Mouse (Mus musculus): ENCODE results near the gene Cdh22. TPM values are rescaled to one million over a fixed set of nuclear protein-coding genes. Genes with fewer than 3 reads are reported as not detected.

The Cdh22 gene
- polyA plus RNA-seq, 1 experiment from 2014 or later: not detected

- no peaks in the 10 kb centered on the region for H3K4me1 ChIP-seq (ENCODE audit: control insufficient read depth, low read depth, low read length)
- no peak overlapping the region for H3K9ac ChIP-seq (ENCODE audit: low read depth, low read length)
- ATAC-seq (ENCODE audit: low read depth): no peak
- WGBS (ENCODE audit: insufficient replicate concordance): 25% methylated on average over 7 of the region's 7 CpGs
- H3K27me3 ChIP-seq (ENCODE audit: control insufficient read depth, insufficient read depth, low read depth, low read length): peaks cover 67% of the 10 kb centered on the region
- no peak overlapping the region for H3K27ac ChIP-seq (ENCODE audit: low read length)
- no peak overlapping the region for H3K4me2 ChIP-seq (ENCODE audit: low read depth, low read length)
- no peak overlapping the region for H3K4me3 ChIP-seq (ENCODE audit: low read depth, low read length)
- no peaks in the 10 kb centered on the region for H3K36me3 ChIP-seq (ENCODE audit: control insufficient read depth, insufficient read depth)
- H3K9me3 ChIP-seq (replicated peaks; ENCODE audit: control insufficient read depth, low read length): no peaks in the 10 kb centered on the region
These were observed 7.1 kb upstream of the Cdh22 start for GRCm38 (mm10) chr2:165241786-165242185.

- WGBS (ENCODE audit: insufficient replicate concordance): 22% methylated on average over 8 of the region's 8 CpGs
- Histone ChIP-seq H3K9me3 (replicated peaks; ENCODE audit: control insufficient read depth, low read length) (no peaks in the 10 kb centered on the region), H3K4me1 (ENCODE audit: control insufficient read depth, low read depth, low read length) (no peaks in the 10 kb centered on the region), H3K36me3 (ENCODE audit: control insufficient read depth, insufficient read depth) (no peaks in the 10 kb centered on the region), H3K4me2 (ENCODE audit: low read depth, low read length) (no peak overlapping the region), H3K27me3 (ENCODE audit: control insufficient read depth, insufficient read depth, low read depth, low read length) (peaks cover 73% of the 10 kb centered on the region), H3K27ac (ENCODE audit: low read length) (no peak overlapping the region), H3K9ac (ENCODE audit: low read depth, low read length) (no peak overlapping the region), H3K4me3 (ENCODE audit: low read depth, low read length) (no peak overlapping the region)
- ATAC-seq (ENCODE audit: low read depth): no peak
These were observed 5.7 kb upstream of the Cdh22 start for GRCm38 (mm10) chr2:165240371-165240770.

GRCm38 (mm10) chr2:165239533-165240144 lies 5.0 kb upstream of the Cdh22 start:
- no peaks in the 10 kb centered on the region for H3K4me1 ChIP-seq (ENCODE audit: control insufficient read depth, low read depth, low read length)
- peaks cover 81% of the 10 kb centered on the region for H3K27me3 ChIP-seq (ENCODE audit: control insufficient read depth, insufficient read depth, low read depth, low read length)
- 6% methylated on average over 15 of the region's 15 CpGs for WGBS (ENCODE audit: insufficient replicate concordance)
- no peak overlapping the region for H3K27ac ChIP-seq (ENCODE audit: low read length)
- H3K4me2 ChIP-seq (ENCODE audit: low read depth, low read length): no peak overlapping the region
- no peak overlapping the region for H3K9ac ChIP-seq (ENCODE audit: low read depth, low read length)
- H3K9me3 ChIP-seq (replicated peaks; ENCODE audit: control insufficient read depth, low read length): no peaks in the 10 kb centered on the region
- H3K36me3 ChIP-seq (ENCODE audit: control insufficient read depth, insufficient read depth): no peaks in the 10 kb centered on the region
- H3K4me3 ChIP-seq (ENCODE audit: low read depth, low read length): no peak overlapping the region
- ATAC-seq (ENCODE audit: low read depth): no peak

- H3K27me3 ChIP-seq (ENCODE audit: control insufficient read depth, insufficient read depth, low read depth, low read length): peaks cover 86% of the 10 kb centered on the region
- H3K4me3 ChIP-seq (ENCODE audit: low read depth, low read length): no peak overlapping the region
- no peaks in the 10 kb centered on the region for H3K36me3 ChIP-seq (ENCODE audit: control insufficient read depth, insufficient read depth)
- WGBS (ENCODE audit: insufficient replicate concordance): 13% methylated on average over 12 of the region's 12 CpGs
- no peaks in the 10 kb centered on the region for H3K9me3 ChIP-seq (replicated peaks; ENCODE audit: control insufficient read depth, low read length)
- no peak overlapping the region for H3K4me2 ChIP-seq (ENCODE audit: low read depth, low read length)
- no peak overlapping the region for H3K9ac ChIP-seq (ENCODE audit: low read depth, low read length)
- no peak for ATAC-seq (ENCODE audit: low read depth)
- H3K27ac ChIP-seq (ENCODE audit: low read length): no peak overlapping the region
- H3K4me1 ChIP-seq (ENCODE audit: control insufficient read depth, low read depth, low read length): no peaks in the 10 kb centered on the region; the same call in none of the 2 replicates
These were observed 3.9 kb upstream of the Cdh22 start for GRCm38 (mm10) chr2:165238416-165239145.

GRCm38 (mm10) chr2:165234291-165234612 lies 401 bp downstream of the Cdh22 start:
- Histone ChIP-seq H3K27me3 (ENCODE audit: control insufficient read depth, insufficient read depth, low read depth, low read length) (peaks cover 72% of the 10 kb centered on the region), H3K27ac (ENCODE audit: low read length) (no peak overlapping the region), H3K4me3 (ENCODE audit: low read depth, low read length) (peak overlapping the region; percentile 51), H3K4me2 (ENCODE audit: low read depth, low read length) (peak overlapping the region; percentile 64), H3K9ac (ENCODE audit: low read depth, low read length) (no peak overlapping the region), H3K9me3 (replicated peaks; ENCODE audit: control insufficient read depth, low read length) (no peaks in the 10 kb centered on the region), H3K4me1 (ENCODE audit: control insufficient read depth, low read depth, low read length) (no peaks in the 10 kb centered on the region; the same call in none of the 2 replicates), H3K36me3 (ENCODE audit: control insufficient read depth, insufficient read depth) (no peaks in the 10 kb centered on the region)
- WGBS (ENCODE audit: insufficient replicate concordance): under 1% methylated on average over 23 of the region's 41 CpGs
- peak; percentile 5; the same call in 1 of the 2 replicates for ATAC-seq (ENCODE audit: low read depth)

GRCm38 (mm10) chr2:165233491-165234290 lies 962 bp downstream of the Cdh22 start:
- Histone ChIP-seq H3K4me1 (ENCODE audit: control insufficient read depth, low read depth, low read length) (no peaks in the 10 kb centered on the region; the same call in none of the 2 replicates), H3K27ac (ENCODE audit: low read length) (no peak overlapping the region), H3K36me3 (ENCODE audit: control insufficient read depth, insufficient read depth) (no peaks in the 10 kb centered on the region), H3K9ac (ENCODE audit: low read depth, low read length) (no peak overlapping the region), H3K27me3 (ENCODE audit: control insufficient read depth, insufficient read depth, low read depth, low read length) (peaks cover 68% of the 10 kb centered on the region), H3K9me3 (replicated peaks; ENCODE audit: control insufficient read depth, low read length) (no peaks in the 10 kb centered on the region), H3K4me3 (ENCODE audit: low read depth, low read length) (peak overlapping the region; percentile 51), H3K4me2 (ENCODE audit: low read depth, low read length) (peak overlapping the region; percentile 64)
- ATAC-seq (ENCODE audit: low read depth): no peak
- 2% methylated on average over 69 of the region's 82 CpGs for WGBS (ENCODE audit: insufficient replicate concordance)

GRCm38 (mm10) chr2:165229050-165229449 lies 5.6 kb downstream of the Cdh22 start:
- peaks cover 29% of the 10 kb centered on the region for H3K27me3 ChIP-seq (ENCODE audit: control insufficient read depth, insufficient read depth, low read depth, low read length)
- no peak overlapping the region for H3K9ac ChIP-seq (ENCODE audit: low read depth, low read length)
- H3K27ac ChIP-seq (ENCODE audit: low read length): no peak overlapping the region
- no peaks in the 10 kb centered on the region for H3K9me3 ChIP-seq (replicated peaks; ENCODE audit: control insufficient read depth, low read length)
- no peak for ATAC-seq (ENCODE audit: low read depth)
- WGBS (ENCODE audit: insufficient replicate concordance): 64% methylated on average over 11 of the region's 11 CpGs
- no peaks in the 10 kb centered on the region; the same call in none of the 2 replicates for H3K4me1 ChIP-seq (ENCODE audit: control insufficient read depth, low read depth, low read length)
- H3K4me3 ChIP-seq (ENCODE audit: low read depth, low read length): no peak overlapping the region
- no peaks in the 10 kb centered on the region for H3K36me3 ChIP-seq (ENCODE audit: control insufficient read depth, insufficient read depth)
- H3K4me2 ChIP-seq (ENCODE audit: low read depth, low read length): no peak overlapping the region

GRCm38 (mm10) chr2:165223837-165224236 lies 10.8 kb downstream of the Cdh22 start:
- H3K9me3 ChIP-seq (replicated peaks; ENCODE audit: control insufficient read depth, low read length): no peaks in the 10 kb centered on the region
- no peaks in the 10 kb centered on the region for H3K4me1 ChIP-seq (ENCODE audit: control insufficient read depth, low read depth, low read length)
- no peak overlapping the region for H3K4me3 ChIP-seq (ENCODE audit: low read depth, low read length)
- 45% methylated on average over 4 of the region's 4 CpGs for WGBS (ENCODE audit: insufficient replicate concordance)
- H3K9ac ChIP-seq (ENCODE audit: low read depth, low read length): no peak overlapping the region
- no peak overlapping the region for H3K4me2 ChIP-seq (ENCODE audit: low read depth, low read length)
- no peak overlapping the region for H3K27ac ChIP-seq (ENCODE audit: low read length)
- H3K36me3 ChIP-seq (ENCODE audit: control insufficient read depth, insufficient read depth): no peaks in the 10 kb centered on the region
- ATAC-seq (ENCODE audit: low read depth): no peak
- peaks cover 14% of the 10 kb centered on the region for H3K27me3 ChIP-seq (ENCODE audit: control insufficient read depth, insufficient read depth, low read depth, low read length)

GRCm38 (mm10) chr2:165221952-165222351 lies 12.7 kb downstream of the Cdh22 start:
- no peak overlapping the region for H3K27ac ChIP-seq (ENCODE audit: low read length)
- no peak overlapping the region for H3K9ac ChIP-seq (ENCODE audit: low read depth, low read length)
- H3K9me3 ChIP-seq (replicated peaks; ENCODE audit: control insufficient read depth, low read length): no peaks in the 10 kb centered on the region
- H3K4me2 ChIP-seq (ENCODE audit: low read depth, low read length): no peak overlapping the region
- H3K27me3 ChIP-seq (ENCODE audit: control insufficient read depth, insufficient read depth, low read depth, low read length): peaks cover 17% of the 10 kb centered on the region
- no peak overlapping the region for H3K4me3 ChIP-seq (ENCODE audit: low read depth, low read length)
- ATAC-seq (ENCODE audit: low read depth): no peak
- 7% methylated on average over 9 of the region's 9 CpGs for WGBS (ENCODE audit: insufficient replicate concordance)
- no peaks in the 10 kb centered on the region for H3K4me1 ChIP-seq (ENCODE audit: control insufficient read depth, low read depth, low read length)
- H3K36me3 ChIP-seq (ENCODE audit: control insufficient read depth, insufficient read depth): no peaks in the 10 kb centered on the region
